Mouse (Mus musculus) kidney, adult 2 months (tissue): ENCODE data around the gene Otulinl.

Source experiments
- CTCF ChIP-seq: fragments of 200-500 bp; conservative IDR thresholded peaks from 2 replicates; pipeline ENCODE4 v1.5.1; 2011; ENCODE audit warnings: low read depth, mild to moderate bottlenecking, control low read depth, low read length, moderate library complexity, mixed read lengths; ENCODE audit not compliant: insufficient read depth, insufficient read length
- POLR2A ChIP-seq: fragments of 200-500 bp; IDR thresholded peaks from one replicate; pipeline ENCODE4 v1.6.1; 2011; ENCODE audit warnings: low read depth, low read length, control low read depth

DNA sequence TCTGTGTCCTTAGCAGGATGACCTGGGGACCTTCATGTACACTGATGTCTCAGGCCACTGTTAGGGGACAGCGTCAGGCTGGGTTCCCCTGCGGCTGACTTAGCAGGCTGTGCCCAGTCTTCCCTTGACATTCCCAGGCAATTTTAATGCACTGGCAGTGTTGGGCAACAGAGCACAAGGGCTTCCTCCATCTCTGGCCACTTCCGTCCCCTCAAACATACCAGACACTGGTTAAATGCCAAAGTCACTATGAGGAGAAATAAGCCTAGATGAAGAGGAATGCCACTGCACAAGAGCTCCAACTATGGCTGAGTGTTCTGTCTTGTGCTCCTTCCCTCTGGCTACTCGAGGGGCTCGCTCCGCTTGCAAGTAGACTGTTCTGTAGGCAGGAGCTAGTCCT, 8.2 kb downstream of the Otulinl start:
- no peak for TF ChIP-seq CTCF
- TF ChIP-seq POLR2A, result no peak
